Mouse (Mus musculus): ENCODE data around the gene Tjp3.

Tjp3 gene

DNA sequence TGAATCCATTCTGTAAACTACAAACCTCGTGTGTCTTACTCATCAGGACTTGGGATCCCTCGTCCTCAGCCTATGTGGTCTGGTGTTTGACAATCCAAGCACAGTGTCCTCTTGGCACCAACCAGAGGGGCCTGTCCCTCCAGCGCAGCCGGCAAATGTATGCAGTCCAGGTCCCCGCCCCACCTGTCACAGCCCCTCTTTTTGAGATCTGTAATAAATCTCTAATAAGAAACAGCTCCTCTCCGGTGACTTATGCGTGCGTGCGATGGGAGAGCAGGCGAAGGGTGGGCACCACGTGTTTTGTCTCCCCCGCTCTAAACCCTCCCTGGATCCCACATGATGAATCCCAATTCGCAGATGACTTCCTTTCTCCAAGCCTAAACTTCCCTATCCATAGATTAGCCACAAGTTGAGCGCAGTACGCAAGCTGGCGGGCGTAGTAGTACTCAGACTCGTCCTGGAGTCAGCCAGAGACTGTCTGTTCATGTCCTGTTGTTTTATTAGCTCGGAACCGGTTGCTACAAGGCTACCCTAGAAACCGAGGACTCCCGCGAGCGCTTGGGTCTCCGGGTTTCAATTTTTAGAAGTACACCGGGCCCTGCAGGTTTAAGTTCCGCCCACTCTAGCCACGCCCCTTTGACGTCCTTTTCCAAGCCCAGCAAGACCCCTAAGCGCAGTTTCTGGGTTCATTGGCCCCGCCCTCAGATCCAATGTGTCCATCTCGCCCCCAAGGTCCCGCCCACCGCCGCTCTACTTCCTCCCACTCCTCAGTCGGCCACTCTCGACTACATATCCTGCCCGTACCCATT lies 28.6 kb upstream of the Tjp3 start:
- DNase-seq (ENCODE audit: low spot score in 2 of 2) = peak in 1 of 2 experiments; percentile 94

DNA sequence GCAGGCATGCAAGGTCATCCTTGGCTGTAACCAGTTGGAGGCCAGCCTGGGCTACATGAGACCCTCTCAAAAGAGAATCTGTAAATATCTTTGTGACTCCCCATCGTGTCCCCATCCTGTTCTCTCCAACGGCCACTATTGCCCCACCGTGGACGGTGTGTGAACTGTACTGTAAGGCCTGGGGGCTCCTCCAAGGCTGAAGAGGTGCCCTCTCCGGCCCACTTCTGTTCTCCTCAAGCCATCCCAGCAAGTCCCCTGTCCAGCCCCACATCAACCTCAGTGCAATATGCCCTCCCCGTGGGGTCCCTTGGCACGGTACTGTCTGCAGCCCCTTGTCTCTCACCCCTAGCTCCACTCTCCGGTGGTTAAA lies 27.9 kb upstream of the Tjp3 start:
- DNase-seq (ENCODE audit: low spot score in 2 of 2) = no peak

DNA sequence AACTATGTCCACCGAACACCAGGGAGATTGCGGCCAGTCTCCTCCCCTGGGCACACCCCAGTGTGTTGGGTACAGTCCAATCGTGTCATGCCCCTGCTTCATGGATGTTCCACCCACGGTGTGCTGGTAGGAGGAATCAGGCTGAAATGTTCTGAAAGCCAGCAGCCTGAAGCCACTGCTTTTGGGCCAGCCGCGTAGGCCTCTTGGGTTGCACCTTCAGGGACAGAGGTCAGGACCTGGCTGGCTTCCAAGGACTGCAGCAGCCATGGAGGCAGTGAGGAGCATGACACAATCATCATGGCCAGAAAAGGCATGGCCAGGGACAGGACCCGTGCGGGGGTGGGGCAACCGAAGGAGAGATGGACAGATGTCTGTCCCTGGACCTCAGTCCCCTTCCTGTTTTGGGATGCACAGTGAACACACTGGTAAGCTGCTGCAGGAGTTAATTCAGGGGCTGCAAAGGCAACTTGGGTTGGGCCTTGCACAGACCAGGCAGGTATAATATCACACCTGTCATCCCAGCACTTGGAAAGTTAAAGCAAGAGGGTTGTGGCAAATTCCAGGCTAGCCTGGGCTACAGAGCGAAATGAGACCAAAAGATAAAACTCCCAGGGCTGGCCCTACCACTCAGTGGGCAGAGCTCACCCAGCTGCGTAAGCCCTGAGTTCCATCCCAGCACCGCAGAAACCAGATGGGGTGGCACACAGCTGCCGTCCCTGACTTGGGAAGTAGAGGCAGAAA lies 27.4 kb upstream of the Tjp3 start:
- no peak for DNase-seq (ENCODE audit: low spot score in 2 of 2)

DNA sequence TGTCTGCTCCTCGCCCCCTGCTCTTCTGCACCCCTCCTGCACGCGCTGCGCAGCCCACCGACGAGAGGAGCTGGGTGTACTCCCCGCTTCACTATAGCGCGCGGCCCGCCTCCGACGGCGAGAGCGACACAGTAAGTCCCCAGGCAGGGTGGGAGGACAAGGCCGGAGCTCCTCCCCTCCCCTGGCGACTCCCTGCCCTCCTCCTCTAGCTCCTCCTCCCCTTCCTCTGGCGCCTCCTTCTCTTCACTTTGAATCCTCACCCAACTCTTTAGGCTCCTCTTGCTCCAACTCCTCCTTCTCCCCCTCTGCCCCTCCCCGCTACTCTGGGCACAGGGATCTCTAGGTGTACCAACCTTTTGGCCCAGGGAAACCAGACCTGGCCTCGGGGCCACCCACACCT lies 25.9 kb upstream of the Tjp3 start:
- DNase-seq (ENCODE audit: low spot score in 2 of 2) = peak in 1 of 2 experiments; percentile 62

DNA sequence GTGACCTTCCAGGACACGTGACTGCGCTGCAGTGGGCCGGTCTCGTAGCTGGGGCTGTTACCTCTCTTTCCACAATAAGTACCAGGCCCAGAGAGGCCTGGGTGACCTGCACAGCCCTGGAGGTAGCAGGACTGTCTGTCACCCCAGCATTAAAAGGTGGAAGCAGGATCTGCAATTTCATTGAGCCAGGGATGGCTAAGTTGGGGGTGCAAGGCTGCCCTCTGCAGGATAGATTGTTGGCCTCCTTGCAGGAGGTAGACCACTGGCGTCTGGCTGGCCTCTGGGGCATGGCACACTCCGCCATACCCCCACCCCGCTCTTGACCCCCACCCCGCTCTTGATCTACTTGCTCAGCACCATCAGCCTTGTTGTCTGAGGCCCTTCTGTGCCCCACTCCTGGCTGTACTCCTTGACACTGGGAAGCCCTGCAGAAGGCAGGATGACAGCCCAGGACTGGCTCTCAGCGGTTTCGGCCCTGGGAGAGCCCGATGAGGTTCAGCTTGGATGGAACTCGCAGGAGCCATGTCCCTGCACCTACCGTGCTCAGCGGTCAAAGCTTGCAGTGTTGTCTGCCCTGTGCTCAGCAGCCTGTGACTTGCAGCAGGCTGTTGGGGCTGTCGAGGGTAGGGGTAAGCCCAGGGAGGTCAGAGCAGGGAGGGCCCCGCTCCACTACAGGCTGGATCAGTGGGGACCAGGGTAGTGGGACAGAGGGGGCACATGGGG lies 25.1 kb upstream of the Tjp3 start:
- no peak for DNase-seq (ENCODE audit: low spot score in 2 of 2)

DNA sequence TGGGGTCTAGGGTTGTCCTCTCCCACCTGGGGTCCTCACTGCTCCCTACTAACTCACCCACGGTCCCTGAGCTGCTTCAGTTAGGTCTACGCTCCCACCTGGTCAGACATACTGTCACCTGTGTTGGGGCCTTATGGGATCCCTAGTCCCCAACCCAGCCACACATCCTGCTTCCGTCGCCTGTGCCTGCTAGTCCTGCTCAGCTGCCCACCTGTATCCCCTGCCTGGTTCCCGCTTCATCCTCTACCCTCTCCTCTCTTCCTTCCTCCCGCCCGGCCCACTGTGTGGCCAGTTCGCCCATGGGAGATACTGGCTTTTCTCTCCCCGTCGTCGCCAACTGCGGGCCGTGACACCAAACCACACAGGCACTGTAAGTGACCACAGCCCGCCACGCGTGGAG lies 24.2 kb upstream of the Tjp3 start:
- no peak for DNase-seq (ENCODE audit: low spot score in 2 of 2)

DNA sequence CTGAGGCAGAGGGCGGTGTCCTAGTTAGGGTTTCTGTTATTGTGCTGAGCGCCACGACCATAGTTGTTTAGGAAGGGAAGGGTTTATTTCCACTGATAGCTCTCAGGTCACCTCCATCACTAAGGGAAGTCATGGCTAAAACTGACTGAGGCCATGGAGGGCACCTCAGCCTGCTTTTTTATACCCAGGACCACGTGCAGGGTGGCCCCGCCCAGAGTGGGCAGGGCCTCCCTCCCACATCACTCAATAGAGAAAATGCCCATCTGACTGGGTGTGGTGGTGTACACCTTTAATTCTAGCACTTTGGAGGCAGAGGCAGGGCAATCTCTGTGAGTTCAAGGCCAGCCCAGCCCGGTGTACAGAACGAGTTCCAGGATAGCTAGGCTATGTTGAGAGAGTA lies 22.8 kb upstream of the Tjp3 start:
- no peak for DNase-seq (ENCODE audit: low spot score in 2 of 2)

DNA sequence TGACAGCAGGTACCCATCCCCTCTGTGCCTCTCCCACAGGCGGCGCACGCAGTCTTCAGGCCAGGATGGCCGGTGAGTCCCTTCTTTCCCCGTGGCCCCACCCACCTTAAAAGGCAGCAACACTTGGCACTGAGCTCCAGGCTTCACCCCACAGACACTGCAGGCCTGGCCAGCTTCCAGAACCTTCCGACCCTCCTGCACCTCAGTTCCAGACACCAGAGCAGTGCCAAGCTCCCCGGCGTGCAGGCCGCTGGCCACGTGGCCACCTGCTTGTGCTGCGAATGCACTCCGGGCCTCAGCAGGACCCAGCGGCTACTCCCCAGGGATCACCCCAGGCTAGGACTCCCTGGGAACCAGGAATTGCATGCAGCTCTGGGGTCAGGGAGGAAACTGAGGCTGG lies 22.2 kb upstream of the Tjp3 start:
- DNase-seq (ENCODE audit: low spot score in 2 of 2) = no peak

DNA sequence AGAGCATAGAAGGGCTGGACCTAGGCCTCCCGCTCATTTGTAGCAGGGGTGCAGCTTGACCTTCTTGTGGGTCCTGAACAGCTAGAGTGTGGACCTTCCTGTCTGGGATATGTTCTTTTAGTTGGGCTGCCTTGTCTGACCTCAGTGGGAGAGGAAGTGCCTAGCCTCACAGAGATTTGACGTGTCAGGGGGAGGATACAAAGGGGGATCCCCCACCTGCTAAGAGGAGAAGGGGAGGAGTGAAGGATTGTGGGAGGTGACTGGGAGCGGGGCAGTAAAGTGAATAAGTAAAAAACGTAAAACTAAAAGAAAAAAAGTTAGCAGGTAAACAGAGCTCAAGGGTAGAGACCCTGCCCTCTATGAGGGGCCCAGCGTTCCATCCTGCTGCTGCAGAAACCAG lies 18.2 kb upstream of the Tjp3 start:
- DNase-seq (ENCODE audit: low spot score in 2 of 2) = no peak

DNA sequence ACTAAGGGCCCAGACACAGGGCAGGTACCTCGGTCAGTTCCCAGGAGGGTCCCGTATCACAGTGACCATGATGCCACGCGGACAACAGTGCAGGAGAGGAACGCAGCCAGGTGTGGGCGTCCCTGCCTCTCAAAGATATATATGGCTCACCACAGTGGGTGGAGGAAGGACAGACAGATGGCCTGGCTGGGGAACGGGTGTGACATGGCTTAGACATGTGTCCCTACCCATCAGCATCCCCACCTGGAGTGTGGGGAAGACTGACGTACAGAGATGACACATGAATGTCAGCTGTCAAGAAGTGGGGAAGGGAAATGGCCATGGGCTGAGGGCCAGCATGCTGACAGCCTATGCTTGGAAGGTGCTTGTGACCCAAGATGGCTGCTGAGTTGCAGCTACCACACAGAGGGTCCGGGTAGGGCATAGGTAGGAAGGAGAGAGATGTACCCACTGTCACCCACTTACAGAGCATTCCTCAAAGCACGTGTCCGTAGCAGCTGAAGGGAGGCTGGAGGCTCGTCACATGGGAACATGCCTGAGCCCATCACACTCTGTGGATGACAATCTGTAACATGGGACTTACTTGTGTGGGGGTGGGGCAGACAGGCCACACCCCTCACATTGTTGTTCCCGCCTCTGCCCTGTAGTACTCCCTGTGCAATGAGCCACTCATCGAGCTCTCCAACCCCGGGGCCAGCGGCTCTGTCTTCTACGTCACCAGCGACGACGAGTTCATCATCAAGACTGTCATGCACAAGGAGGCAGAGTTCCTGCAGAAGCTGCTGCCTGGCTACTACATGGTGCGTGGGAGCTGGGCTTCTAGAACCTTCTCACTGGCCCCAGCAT lies 15.7 kb upstream of the Tjp3 start:
- no peak for DNase-seq (ENCODE audit: low spot score in 2 of 2)

DNA sequence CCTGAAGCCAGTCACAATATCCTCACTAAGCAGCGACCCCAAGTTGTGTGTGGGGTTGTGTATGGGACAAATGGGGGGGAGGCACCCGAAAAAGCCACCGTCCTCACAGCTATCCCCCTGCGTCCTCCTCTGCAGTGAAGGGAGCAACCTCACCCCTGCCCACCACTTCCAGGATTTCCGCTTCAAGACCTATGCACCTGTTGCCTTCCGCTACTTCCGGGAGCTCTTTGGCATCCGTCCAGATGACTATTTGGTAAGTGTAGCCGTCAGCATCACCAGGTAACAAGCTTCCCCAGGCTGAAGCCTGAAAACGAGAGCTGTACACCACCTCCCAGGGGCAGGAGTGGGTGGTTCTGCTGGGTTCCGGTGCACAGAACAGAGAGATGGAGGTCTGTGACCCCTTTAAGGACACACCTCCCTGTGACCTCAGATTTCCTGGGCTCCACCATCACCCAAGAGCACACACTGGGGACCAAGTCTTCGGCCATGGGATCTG lies 14.8 kb upstream of the Tjp3 start:
- no peak for DNase-seq (ENCODE audit: low spot score in 2 of 2)

DNA sequence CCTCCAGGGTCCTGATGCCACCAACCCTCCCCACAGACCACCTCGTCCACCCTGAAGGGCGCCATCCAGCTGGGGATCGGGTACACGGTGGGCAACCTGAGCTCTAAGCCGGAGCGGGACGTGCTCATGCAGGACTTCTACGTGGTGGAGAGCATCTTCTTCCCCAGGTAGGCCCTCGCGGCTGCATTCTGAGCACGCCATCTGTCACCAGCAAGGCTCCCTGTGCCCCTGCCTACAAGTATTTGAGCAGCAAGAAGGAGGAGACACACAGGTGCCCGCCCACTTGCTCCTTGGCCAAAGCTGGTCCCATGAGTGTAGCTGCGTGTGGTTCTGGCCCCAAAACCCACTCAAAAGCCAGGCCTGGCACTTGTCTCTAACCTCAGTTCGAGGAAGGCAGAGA lies 14.3 kb upstream of the Tjp3 start:
- no peak for DNase-seq (ENCODE audit: low spot score in 2 of 2)

DNA sequence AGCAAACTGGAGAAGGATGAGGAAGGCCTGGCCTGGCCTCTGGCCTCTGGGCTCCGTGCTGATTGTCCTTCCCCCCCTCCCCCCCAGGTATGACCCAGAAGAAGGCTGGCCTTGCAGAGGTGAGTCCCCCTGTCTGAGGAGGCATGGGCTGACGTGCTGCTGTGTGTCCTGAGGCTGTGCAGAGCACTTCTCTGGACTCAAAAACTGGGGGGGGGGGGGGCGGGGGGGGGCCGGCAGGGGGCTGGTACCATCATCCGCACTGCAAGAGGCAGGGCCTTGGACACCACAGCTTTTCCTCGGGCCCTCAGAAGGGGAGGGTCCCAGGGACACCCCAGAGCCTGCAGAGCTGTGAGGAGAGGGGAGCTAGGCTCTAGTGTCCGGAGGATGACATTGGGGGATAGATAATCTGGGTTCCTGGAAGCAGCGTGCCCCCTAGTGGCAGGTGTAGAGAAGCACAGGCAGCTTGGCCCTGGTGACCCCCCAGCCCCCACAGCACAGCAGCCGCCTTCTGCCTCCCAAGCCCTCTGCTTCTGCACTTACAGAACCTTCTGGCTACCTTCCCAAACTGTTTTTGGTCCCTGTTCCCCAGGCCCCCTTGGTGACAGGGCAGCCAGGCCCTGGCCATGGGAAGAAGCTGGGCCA lies 13.3 kb upstream of the Tjp3 start:
- DNase-seq (ENCODE audit: low spot score in 2 of 2) = no peak

DNA sequence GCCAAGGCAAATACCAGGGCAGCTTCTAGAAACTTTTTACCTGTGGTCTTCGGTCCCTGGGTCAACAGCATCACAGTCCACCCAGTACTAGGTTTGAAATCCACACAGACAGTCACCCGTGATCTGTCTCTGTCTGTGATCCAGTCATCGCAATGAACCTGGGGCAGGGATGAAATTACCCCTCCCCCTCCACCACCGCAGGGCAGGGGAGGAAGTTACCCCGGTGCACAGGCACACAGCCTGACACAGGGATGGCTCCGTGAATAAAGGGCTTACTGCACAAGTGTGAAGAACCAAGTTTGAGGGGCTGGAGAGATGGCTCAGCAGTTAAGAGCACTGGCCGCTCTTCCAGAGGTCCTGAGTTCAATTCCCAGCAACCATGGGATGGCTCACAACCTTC lies 12.4 kb upstream of the Tjp3 start:
- DNase-seq (ENCODE audit: low spot score in 2 of 2) = no peak

DNA sequence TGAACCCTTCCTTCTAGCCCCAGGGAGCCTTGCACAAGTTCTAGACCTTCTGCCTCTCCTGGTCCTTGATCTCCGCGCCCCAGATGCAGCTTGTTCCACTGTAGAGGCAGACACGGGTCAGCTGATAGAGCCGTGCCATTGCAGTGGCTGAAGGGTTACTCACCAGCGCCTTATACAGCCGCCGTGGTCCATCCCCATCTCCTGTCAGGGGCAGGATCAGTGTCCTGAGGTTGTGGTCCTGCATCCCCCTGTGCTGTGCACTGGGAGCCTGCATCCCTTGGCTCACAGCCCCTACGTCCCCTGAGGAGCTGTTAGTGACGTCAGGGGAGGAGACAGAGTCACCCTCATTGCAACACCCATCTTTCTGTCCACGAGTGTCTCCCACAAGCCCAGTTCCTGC lies 11.9 kb upstream of the Tjp3 start:
- no peak for DNase-seq (ENCODE audit: low spot score in 2 of 2)

DNA sequence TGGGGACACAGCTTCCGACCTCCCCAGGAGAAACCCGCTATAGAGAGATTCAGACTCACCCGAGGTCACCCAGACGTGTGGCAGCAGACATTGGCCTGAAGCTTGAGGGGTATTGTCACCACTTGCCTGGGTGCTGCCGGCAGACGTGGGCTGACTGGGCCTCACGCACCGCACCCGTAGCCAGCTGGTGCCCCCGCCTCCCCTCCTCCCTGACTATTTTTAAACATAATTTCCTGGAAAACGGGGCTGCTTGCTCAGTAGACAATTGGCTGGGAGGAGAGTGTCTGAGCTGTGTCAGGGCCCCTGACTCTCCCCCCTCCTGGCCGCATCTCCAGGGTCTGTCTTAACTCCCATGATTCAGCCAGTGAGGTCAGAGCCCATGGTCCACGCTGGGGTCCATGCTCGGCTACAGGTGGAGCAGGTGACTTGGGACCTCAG lies 11.4 kb upstream of the Tjp3 start:
- no peak for DNase-seq (ENCODE audit: low spot score in 2 of 2)

DNA sequence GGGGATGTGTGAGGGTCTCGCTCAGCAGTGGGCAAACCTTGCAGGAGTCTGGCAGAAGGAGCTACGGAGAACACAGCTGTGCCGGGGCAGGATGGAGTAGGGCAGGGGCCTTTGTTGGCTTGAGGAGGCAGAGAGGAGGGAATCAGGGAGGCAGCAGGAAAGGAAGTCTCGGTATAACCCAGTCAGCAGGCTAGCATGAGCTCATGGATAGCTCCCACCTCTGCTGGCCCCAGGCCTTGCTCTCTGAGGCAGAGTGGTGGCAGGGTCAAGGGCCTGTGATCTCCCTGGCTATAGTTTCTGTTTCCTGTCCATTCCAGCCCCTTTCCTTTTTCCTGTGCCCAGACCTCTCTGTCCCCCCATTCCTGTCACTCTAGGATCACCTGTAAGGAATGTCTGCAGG lies 10.9 kb upstream of the Tjp3 start:
- DNase-seq (ENCODE audit: low spot score in 2 of 2) = no peak

DNA sequence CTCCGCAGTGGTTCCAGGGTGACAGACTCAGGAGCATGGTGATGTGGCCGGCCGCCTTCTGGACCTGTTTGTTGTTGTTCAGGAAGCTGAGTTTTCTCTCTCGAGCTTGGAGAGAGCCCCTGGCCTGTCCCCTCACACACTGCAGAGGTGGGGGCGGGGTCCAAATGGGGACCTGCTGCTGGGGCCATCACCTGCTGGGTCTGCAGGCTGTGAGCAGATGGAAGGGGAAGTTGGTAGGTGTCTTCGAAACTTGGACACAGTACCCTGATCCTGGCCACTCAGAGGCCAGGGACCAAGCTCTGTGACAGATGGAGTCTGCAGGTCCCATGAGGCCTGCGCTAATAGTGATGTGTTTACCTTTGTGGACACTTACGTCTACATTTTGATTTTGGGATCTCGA lies 9.9 kb upstream of the Tjp3 start:
- no peak for DNase-seq (ENCODE audit: low spot score in 2 of 2)

DNA sequence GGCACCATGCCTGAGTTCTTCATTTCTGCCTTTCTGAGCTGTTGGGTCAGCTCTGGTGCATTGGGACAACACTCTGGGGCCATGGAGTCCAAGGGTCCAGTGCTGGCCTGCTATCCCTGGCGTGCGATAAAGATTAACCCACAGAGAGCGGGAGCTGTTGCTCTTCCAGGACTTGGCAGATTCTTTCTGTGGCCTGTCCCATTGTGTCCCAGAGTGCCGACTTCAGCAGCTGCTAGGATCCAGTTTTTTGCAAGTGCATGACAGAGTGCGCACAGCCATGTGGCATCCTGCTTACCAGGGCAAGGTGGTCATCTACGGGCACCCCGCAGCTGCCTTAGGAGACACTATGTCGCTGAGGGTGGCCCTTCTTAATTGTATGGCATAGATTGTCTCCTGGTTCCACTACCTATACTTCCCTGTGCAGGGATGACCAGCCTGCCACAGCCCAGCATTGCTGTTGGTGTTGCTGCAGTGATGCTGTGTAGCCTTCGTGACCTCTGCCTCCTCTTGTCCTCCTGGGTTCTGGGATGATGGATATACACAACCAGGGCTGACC lies 9.0 kb upstream of the Tjp3 start:
- DNase-seq (ENCODE audit: low spot score in 2 of 2) = no peak

DNA sequence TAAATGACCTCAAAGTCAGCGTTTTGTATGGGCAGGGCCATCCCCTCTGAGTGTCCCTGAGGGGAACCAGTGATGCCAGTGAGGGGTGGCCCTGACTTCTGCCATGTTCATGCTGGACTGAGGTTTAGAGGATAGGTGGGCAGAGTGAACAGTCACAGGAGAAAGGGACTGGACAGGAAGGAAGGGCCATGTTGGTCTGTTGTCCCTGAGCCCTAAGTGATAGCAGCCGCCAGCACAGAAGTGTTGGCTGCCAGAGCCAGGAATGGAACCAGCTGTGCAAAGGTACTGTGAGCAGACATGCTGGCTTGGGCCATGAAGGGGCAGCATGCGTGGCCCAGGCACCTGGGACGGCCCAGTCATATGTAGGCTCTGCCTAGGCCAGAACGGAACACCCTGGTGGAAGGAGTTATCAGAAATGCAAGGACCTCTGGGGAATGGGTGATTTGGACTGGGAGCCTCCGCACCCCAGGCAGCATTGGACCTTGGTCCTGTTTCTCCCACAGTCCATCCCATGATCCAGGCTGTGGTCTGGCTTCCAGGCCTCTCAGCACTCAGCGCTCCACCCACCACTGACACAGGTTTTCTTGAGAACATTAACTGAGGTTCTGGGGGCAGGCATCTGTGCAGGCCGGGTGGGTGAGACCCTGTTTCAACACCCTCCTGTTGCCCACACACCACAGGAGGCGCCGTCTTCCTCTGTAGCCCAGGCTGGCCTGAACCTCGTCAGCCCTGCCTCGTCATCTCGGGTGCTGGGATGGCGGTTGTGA lies 8.4 kb upstream of the Tjp3 start:
- DNase-seq (ENCODE audit: low spot score in 2 of 2) = no peak

All from urinary bladder, postnatal 4 days (tissue).